Mouse (Mus musculus) embryonic facial prominence, embryonic 10.5 days (tissue): ENCODE measurements around the gene Fam24a. TPM values are rescaled to one million over a fixed set of nuclear protein-coding genes. Genes with fewer than 3 reads are reported as not detected.

Experiments
- DNase-seq: peaks from one replicate; pipeline ENCODE4 v3.0.0-alpha.2; 2017; ENCODE audit warnings: low spot score
- H3K27ac ChIP-seq: fragments of 300-500 bp; sonication (generic); replicated peaks from 2 replicates; pipeline ENCODE4 v1.5.1; 2016; ENCODE audit warnings: mild to moderate bottlenecking
- H3K27me3 ChIP-seq: fragments of 300-500 bp; sonication (generic); replicated peaks from 2 replicates; pipeline ENCODE4 v1.6.1; 2016; ENCODE audit warnings: low read depth, mild to moderate bottlenecking; ENCODE audit not compliant: poor library complexity, severe bottlenecking
- H3K36me3 ChIP-seq: fragments of 300-500 bp; sonication (generic); replicated peaks from 2 replicates; pipeline ENCODE4 v1.6.1; 2016; ENCODE audit warnings: mild to moderate bottlenecking, moderate library complexity
- H3K4me1 ChIP-seq: fragments of 300-500 bp; sonication (generic); 2 replicates; pipeline ENCODE4 v1.6.1; 2016
- H3K4me3 ChIP-seq: fragments of 300-500 bp; sonication (generic); 2 replicates; pipeline ENCODE4 v1.5.1; 2016; ENCODE audit warnings: mild to moderate bottlenecking, moderate library complexity
- H3K9me3 ChIP-seq: fragments of 300-500 bp; sonication (generic); 2 replicates; pipeline ENCODE4 v1.6.1; 2016; ENCODE audit warnings: mild to moderate bottlenecking
- WGBS: fragments of 180-500 bp; shearing (Covaris S2); methylation state at CpG from one replicate; pipeline ENCODE4 v1.1.7; 2016; 5-methylcytosine and 5-hydroxymethylcytosine counted together
- polyA plus RNA-seq: library from polyadenylated mRNA; unstranded; fragments of >200 nt; fragmentation: Nextera tagmentation; extraction: Ambion mirVana; gene quantifications from 2 replicates; pipeline ENCODE4 v1.2.1, GENCODE M21; 2016

Gene Fam24a
- polyA plus RNA-seq, 1 experiment from 2014 or later: not detected

- WGBS: 94% methylated on average over 13 of the region's 13 CpGs
- Histone ChIP-seq H3K36me3 (peaks cover 91% of the 10 kb centered on the region), H3K27me3 (no peaks in the 10 kb centered on the region)
These were observed 22.4 kb downstream of the Fam24a start for GRCm38 (mm10) chr7:131356105-131356504.

GRCm38 (mm10) chr7:131362269-131362614 is 28.6 kb downstream of the Fam24a start:
- peaks cover 38% of the 10 kb centered on the region for H3K36me3 ChIP-seq
- H3K27ac ChIP-seq: peak overlapping the region; percentile 94
- H3K4me3 ChIP-seq: peak overlapping the region; percentile 92
- no peak for DNase-seq
- H3K9me3 ChIP-seq: no peaks in the 10 kb centered on the region
- under 1% methylated on average over 35 of the region's 35 CpGs for WGBS
- peaks cover 17% of the 10 kb centered on the region for H3K4me1 ChIP-seq
- peaks cover 6% of the 10 kb centered on the region; the same call in 1 of the 2 replicates for H3K27me3 ChIP-seq

More at GRCm38 (mm10) chr7:131356105-131356504, 22.4 kb downstream of the Fam24a start:
- Histone ChIP-seq H3K4me1 (peaks cover 3% of the 10 kb centered on the region), H3K4me3 (no peak overlapping the region), H3K27ac (no peak overlapping the region), H3K9me3 (no peaks in the 10 kb centered on the region)
- DNase-seq: no peak

- Histone ChIP-seq H3K36me3 (peaks cover 33% of the 10 kb centered on the region), H3K27me3 (peaks cover 6% of the 10 kb centered on the region; the same call in 1 of the 2 replicates), H3K4me3 (peak within 1 kb of the TSS; percentile 92), H3K9me3 (no peaks in the 10 kb centered on the region), H3K27ac (peak within 1 kb of the TSS; percentile 94), H3K4me1 (peaks cover 17% of the 10 kb centered on the region)
- under 1% methylated on average over 55 of the region's 55 CpGs for WGBS
- DNase-seq: peak; percentile 98
These were observed 29.1 kb downstream of the Fam24a start, which contains the start of gene 2310057M21Rik for GRCm38 (mm10) chr7:131362615-131363300. TSS of gene 2310057M21Rik (minus strand) at chr7:131362759.

- Histone ChIP-seq H3K4me3 (no peak overlapping the region), H3K27ac (no peak overlapping the region), H3K36me3 (peaks cover 19% of the 10 kb centered on the region), H3K4me1 (peaks cover 17% of the 10 kb centered on the region), H3K27me3 (peaks cover 6% of the 10 kb centered on the region; the same call in 1 of the 2 replicates), H3K9me3 (no peaks in the 10 kb centered on the region)
- 93% methylated on average over 8 of the region's 8 CpGs for WGBS
- no peak for DNase-seq
These were observed 30.5 kb downstream of the Fam24a start for GRCm38 (mm10) chr7:131364131-131364530.

- Histone ChIP-seq H3K27me3 (no peaks in the 10 kb centered on the region), H3K36me3 (peaks cover 7% of the 10 kb centered on the region), H3K9me3 (no peaks in the 10 kb centered on the region), H3K27ac (peak within 1 kb of the TSS; percentile 98), H3K4me1 (peaks cover 19% of the 10 kb centered on the region), H3K4me3 (peak within 1 kb of the TSS; percentile 87)
- DNase-seq: peak; percentile 94
- 5% methylated on average over 47 of the region's 47 CpGs for WGBS
These were observed 37.2 kb downstream of the Fam24a start, which contains the start of gene Pstk for GRCm38 (mm10) chr7:131370648-131371469. TSS of gene Pstk (plus strand) at chr7:131371141.

- Histone ChIP-seq H3K36me3 (peaks cover 7% of the 10 kb centered on the region), H3K4me1 (peaks cover 19% of the 10 kb centered on the region), H3K9me3 (no peaks in the 10 kb centered on the region), H3K27ac (peak overlapping the region; percentile 98), H3K27me3 (no peaks in the 10 kb centered on the region), H3K4me3 (peak overlapping the region; percentile 87)
- no peak for DNase-seq
- 9% methylated on average over 9 of the region's 9 CpGs for WGBS
These were observed 37.8 kb downstream of the Fam24a start for GRCm38 (mm10) chr7:131371470-131371860.

- Histone ChIP-seq H3K27me3 (no peaks in the 10 kb centered on the region), H3K4me1 (peaks cover 19% of the 10 kb centered on the region), H3K4me3 (peak overlapping the region; percentile 87), H3K9me3 (no peaks in the 10 kb centered on the region), H3K36me3 (peaks cover 7% of the 10 kb centered on the region), H3K27ac (peak overlapping the region; percentile 98; the same call in 1 of the 2 replicates)
- WGBS: 74% methylated on average over 9 of the region's 9 CpGs
- no peak for DNase-seq
These were observed 38.4 kb downstream of the Fam24a start for GRCm38 (mm10) chr7:131371880-131372651.

Other genes with a start within 250 kb of the Fam24a start
- not detected in 2 replicates for gene 4933402N03Rik, start 187.6 kb upstream of the Fam24a start, polyA plus RNA-seq
- gene 5430419D17Rik, start 159.5 kb upstream of the Fam24a start, polyA plus RNA-seq: not detected in 2 replicates
- not detected in 2 replicates for gene Cuzd1, start 11.6 kb upstream of the Fam24a start, polyA plus RNA-seq
- not detected in 2 replicates for gene Fam24b, start 4.3 kb upstream of the Fam24a start, polyA plus RNA-seq
- gene 2310057M21Rik, start 28.9 kb downstream of the Fam24a start, polyA plus RNA-seq: 20.8 and 23.9 TPM in 2 replicates
- gene Pstk, start 37.3 kb downstream of the Fam24a start, polyA plus RNA-seq: 71.4 and 75.2 TPM in 2 replicates
- gene Ikzf5, start 76.7 kb downstream of the Fam24a start, polyA plus RNA-seq: 17.3 and 18.1 TPM in 2 replicates
- 59.5 and 67.4 TPM in 2 replicates for gene Acadsb, start 76.7 kb downstream of the Fam24a start, polyA plus RNA-seq
- gene Hmx3, start 209.0 kb downstream of the Fam24a start, polyA plus RNA-seq: 0.10 and 0.44 TPM in 2 replicates
- gene Hmx2, start 214.9 kb downstream of the Fam24a start, polyA plus RNA-seq: 0.27 and 0.44 TPM in 2 replicates
- gene Bub3, start 226.4 kb downstream of the Fam24a start, polyA plus RNA-seq: 312 and 325 TPM in 2 replicates